Mouse (Mus musculus): ENCODE data around the gene Fam78a.

DNA sequence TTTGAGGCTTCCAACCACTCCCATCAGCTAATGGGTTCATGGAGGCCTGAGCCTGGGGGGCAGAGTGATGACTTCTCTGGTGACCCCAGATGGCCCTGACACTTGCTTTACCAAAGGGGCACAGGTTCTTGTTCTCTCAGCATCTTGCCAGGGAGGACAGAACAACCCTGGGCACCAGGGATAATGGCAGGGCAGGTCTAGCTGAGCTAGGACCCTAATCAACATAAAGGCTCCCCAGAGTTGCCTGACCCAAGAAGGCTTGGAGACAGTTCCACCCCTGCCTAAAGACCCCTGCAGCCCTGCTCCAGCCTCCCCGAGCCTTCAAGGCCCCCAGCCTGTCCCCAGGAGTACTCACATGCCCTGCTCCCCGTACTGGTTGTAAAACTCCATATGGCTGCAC is 2.4 kb downstream of the Fam78a start:
- no peak for TF ChIP-seq CTCF (IDR thresholded peaks at IDR 0.05; ENCODE audit: control insufficient read depth, insufficient read depth, low read length)
- no peak for TF ChIP-seq POLR2A (IDR thresholded peaks at IDR 0.05; ENCODE audit: borderline replicate concordance, control insufficient read depth, low read depth, low read length)
